Comparison of ENCODE assay signal across 8 mouse cellular contexts in genomic region chr2:181582358-181582757, GRCm38 (mm10). TPM values are rescaled to one million over a fixed set of nuclear protein-coding genes. Genes with fewer than 3 reads are reported as not detected.
DNase-seq lines count a peak whose midpoint lies in the region; ATAC-seq and TF ChIP-seq lines count a peak whose summit lies in the region.

No protein-coding gene starts in this region.

- no peak for DNase-seq in hindbrain, embryonic 10.5 days (ENCODE audit: low spot score)
- no peak for DNase-seq in hindbrain, embryonic 11.5 days (ENCODE audit: low spot score)
- no peak for DNase-seq in retina, embryonic 14.5 days (ENCODE audit: low spot score)
- DNase-seq in kidney, adult 11 months, result no peak
- DNase-seq in B cell, adult 2 months, result no peak

- 79% methylated on average over 2 of the region's 2 CpGs for WGBS in hindbrain, embryonic 10.5 days
- 85% methylated on average over 2 of the region's 2 CpGs for WGBS in hindbrain, embryonic 11.5 days
- WGBS in forebrain, embryonic 16.5 days, result 82% methylated on average over 2 of the region's 2 CpGs
- WGBS in liver, embryonic 15.5 days (ENCODE audit: insufficient replicate concordance), result 76% methylated on average over 2 of the region's 2 CpGs

- H3K4me3 ChIP-seq in hindbrain, embryonic 10.5 days, result peak overlapping the region; percentile 80
- no peak overlapping the region for H3K4me3 ChIP-seq in hindbrain, embryonic 11.5 days (ENCODE audit: low read depth, low read length)
- peak overlapping the region; percentile 54; the same call in 1 of the 2 replicates for H3K4me3 ChIP-seq in cortical plate, adult 2 months (ENCODE audit: insufficient read depth, low read length)
- H3K4me3 ChIP-seq in forebrain, embryonic 16.5 days (replicated peaks; ENCODE audit: low read length), result no peak overlapping the region; the same call in 1 of the 2 replicates
- H3K4me3 ChIP-seq in liver, embryonic 15.5 days (replicated peaks), result peak overlapping the region; percentile 77

- H3K27ac ChIP-seq in hindbrain, embryonic 10.5 days, result no peak overlapping the region
- no peak overlapping the region for H3K27ac ChIP-seq in hindbrain, embryonic 11.5 days (ENCODE audit: low read depth, low read length)
- no peak overlapping the region for H3K27ac ChIP-seq in cortical plate, adult 2 months (ENCODE audit: insufficient read depth, low read length)
- H3K27ac ChIP-seq in forebrain, embryonic 16.5 days (ENCODE audit: low read length), result no peak overlapping the region
- peak overlapping the region; percentile 94 for H3K27ac ChIP-seq in liver, embryonic 15.5 days (replicated peaks)

- no peaks in the 10 kb centered on the region for H3K27me3 ChIP-seq in hindbrain, embryonic 10.5 days (ENCODE audit: insufficient read depth, poor library complexity, severe bottlenecking)
- no peaks in the 10 kb centered on the region for H3K27me3 ChIP-seq in hindbrain, embryonic 11.5 days (ENCODE audit: control insufficient read depth, insufficient read depth, low read length)
- no peaks in the 10 kb centered on the region for H3K27me3 ChIP-seq in forebrain, embryonic 16.5 days (replicated peaks; ENCODE audit: control insufficient read depth, insufficient read depth, low read length)
- H3K27me3 ChIP-seq in liver, embryonic 15.5 days, result no peaks in the 10 kb centered on the region

- H3K4me1 ChIP-seq in hindbrain, embryonic 10.5 days (replicated peaks), result peaks cover 31% of the 10 kb centered on the region
- 0 out of 2 replicates have a peak, but pooled peaks cover 2% of the 10 kb centered on the region for H3K4me1 ChIP-seq in hindbrain, embryonic 11.5 days (replicated peaks; ENCODE audit: control insufficient read depth, insufficient read depth, low read length)
- peaks cover 7% of the 10 kb centered on the region; the same call in 1 of the 2 replicates for H3K4me1 ChIP-seq in cortical plate, adult 2 months (ENCODE audit: control insufficient read depth, insufficient read depth, low read length)
- peaks cover 16% of the 10 kb centered on the region for H3K4me1 ChIP-seq in forebrain, embryonic 16.5 days (replicated peaks; ENCODE audit: control insufficient read depth, insufficient read depth, low read length)
- peaks cover 51% of the 10 kb centered on the region for H3K4me1 ChIP-seq in liver, embryonic 15.5 days (replicated peaks)

- no peak for TF ChIP-seq POLR2A in cortical plate, adult 2 months (IDR thresholded peaks at IDR 0.05; ENCODE audit: extremely low read depth, insufficient read depth, low read length)

- H3K4me2 ChIP-seq in hindbrain, embryonic 11.5 days (replicated peaks; ENCODE audit: low read depth, low read length), result no peak overlapping the region
- H3K4me2 ChIP-seq in forebrain, embryonic 16.5 days (ENCODE audit: low read length), result peak overlapping the region; percentile 96; the same call in 1 of the 2 replicates
- peak overlapping the region; percentile 98 for H3K4me2 ChIP-seq in liver, embryonic 15.5 days

- no peaks in the 10 kb centered on the region for H3K9me3 ChIP-seq in hindbrain, embryonic 10.5 days
- no peaks in the 10 kb centered on the region for H3K9me3 ChIP-seq in hindbrain, embryonic 11.5 days (ENCODE audit: control insufficient read depth, low read length)
- no peaks in the 10 kb centered on the region for H3K9me3 ChIP-seq in forebrain, embryonic 16.5 days (ENCODE audit: control insufficient read depth, low read length)
- H3K9me3 ChIP-seq in liver, embryonic 15.5 days (replicated peaks), result no peaks in the 10 kb centered on the region

- no peak overlapping the region for H3K9ac ChIP-seq in hindbrain, embryonic 11.5 days (ENCODE audit: low read depth, low read length)
- no peak overlapping the region for H3K9ac ChIP-seq in forebrain, embryonic 16.5 days (replicated peaks; ENCODE audit: low read depth, low read length)
- H3K9ac ChIP-seq in liver, embryonic 15.5 days, result no peak overlapping the region

- no peak for ATAC-seq in hindbrain, embryonic 11.5 days (ENCODE audit: low FRiP score)
- ATAC-seq in forebrain, embryonic 16.5 days, result 0 out of 2 replicates have a peak, but pooled peaks have one; percentile 1
- no peak for ATAC-seq in liver, embryonic 15.5 days (ENCODE audit: insufficient read depth)

- no peak for TF ChIP-seq CTCF in cortical plate, adult 2 months (IDR thresholded peaks at IDR 0.05; ENCODE audit: extremely low read depth, insufficient read depth, low read length)

- peaks cover 39% of the 10 kb centered on the region for H3K36me3 ChIP-seq in hindbrain, embryonic 10.5 days
- peaks cover 12% of the 10 kb centered on the region for H3K36me3 ChIP-seq in hindbrain, embryonic 11.5 days (ENCODE audit: control insufficient read depth, insufficient read depth, low read length)
- peaks cover 25% of the 10 kb centered on the region for H3K36me3 ChIP-seq in forebrain, embryonic 16.5 days (ENCODE audit: control insufficient read depth, insufficient read depth)
- peaks cover 26% of the 10 kb centered on the region for H3K36me3 ChIP-seq in liver, embryonic 15.5 days (replicated peaks)

RNA-seq across cellular contexts. Expression of gene Uckl1, which starts 2.3 kb away (rescaled TPM):
- 52.9 and 56.8 TPM in 2 replicates for polyA plus RNA-seq in hindbrain, embryonic 10.5 days (2016; fragmentation: Nextera tagmentation; extraction: Ambion mirVana)
- polyA plus RNA-seq in hindbrain, embryonic 11.5 days (2014; fragmentation: Nextera tagmentation; extraction: Ambion mirVana), result 54.1 and 57.7 TPM in 2 replicates
- 120 and 138 TPM in 2 replicates for polyA plus RNA-seq in cortical plate, adult 2 months (2012; rRNA removed)
- polyA plus RNA-seq in forebrain, embryonic 16.5 days (2015; fragmentation: Nextera tagmentation; extraction: Ambion mirVana), result 58.5 and 69.8 TPM in 2 replicates
- 20.4 and 27.5 TPM in 2 replicates for polyA plus RNA-seq in liver, embryonic 15.5 days (2015; fragmentation: Nextera tagmentation; extraction: Ambion mirVana)

RNA-seq across cellular contexts. Expression of gene Prpf6, which starts 9.3 kb away (rescaled TPM):
- 65.0 and 77.1 TPM in 2 replicates for polyA plus RNA-seq in hindbrain, embryonic 10.5 days (2016; fragmentation: Nextera tagmentation; extraction: Ambion mirVana)
- polyA plus RNA-seq in hindbrain, embryonic 11.5 days (2014; fragmentation: Nextera tagmentation; extraction: Ambion mirVana), result 66.5 and 78.1 TPM in 2 replicates
- polyA plus RNA-seq in cortical plate, adult 2 months (2012; rRNA removed), result 34.7 and 35.6 TPM in 2 replicates
- 74.5 and 80.1 TPM in 2 replicates for polyA plus RNA-seq in forebrain, embryonic 16.5 days (2015; fragmentation: Nextera tagmentation; extraction: Ambion mirVana)
- 23.8 and 25.9 TPM in 2 replicates for polyA plus RNA-seq in liver, embryonic 15.5 days (2015; fragmentation: Nextera tagmentation; extraction: Ambion mirVana)

RNA-seq across cellular contexts. Expression of gene Zfp512b, which starts 10.2 kb away (rescaled TPM):
- polyA plus RNA-seq in hindbrain, embryonic 10.5 days (2016; fragmentation: Nextera tagmentation; extraction: Ambion mirVana), result 36.9 and 45.4 TPM in 2 replicates
- polyA plus RNA-seq in hindbrain, embryonic 11.5 days (2014; fragmentation: Nextera tagmentation; extraction: Ambion mirVana), result 25.4 and 30.8 TPM in 2 replicates
- polyA plus RNA-seq in cortical plate, adult 2 months (2012; rRNA removed), result 64.1 and 76.1 TPM in 2 replicates
- polyA plus RNA-seq in forebrain, embryonic 16.5 days (2015; fragmentation: Nextera tagmentation; extraction: Ambion mirVana), result 60.6 and 79.8 TPM in 2 replicates
- 9.3 and 9.6 TPM in 2 replicates for polyA plus RNA-seq in liver, embryonic 15.5 days (2015; fragmentation: Nextera tagmentation; extraction: Ambion mirVana)

RNA-seq across cellular contexts. Expression of gene Samd10, which starts 16.7 kb away (rescaled TPM):
- 36.1 and 72.6 TPM in 2 replicates for polyA plus RNA-seq in hindbrain, embryonic 10.5 days (2016; fragmentation: Nextera tagmentation; extraction: Ambion mirVana)
- 75.9 and 77.7 TPM in 2 replicates for polyA plus RNA-seq in hindbrain, embryonic 11.5 days (2014; fragmentation: Nextera tagmentation; extraction: Ambion mirVana)
- 38.6 and 40.9 TPM in 2 replicates for polyA plus RNA-seq in cortical plate, adult 2 months (2012; rRNA removed)
- 99.8 and 128 TPM in 2 replicates for polyA plus RNA-seq in forebrain, embryonic 16.5 days (2015; fragmentation: Nextera tagmentation; extraction: Ambion mirVana)
- polyA plus RNA-seq in liver, embryonic 15.5 days (2015; fragmentation: Nextera tagmentation; extraction: Ambion mirVana), result 2.2 and 2.6 TPM in 2 replicates

Comparison
In these comparisons a context has a peak if more than half of its experiments do, and no peak if none do; other contexts are left out.
1. H3K4me3 ChIP-seq: peak in hindbrain, embryonic 10.5 days (single experiment), cortical plate, adult 2 months (single experiment) and liver, embryonic 15.5 days (single experiment); none in hindbrain, embryonic 11.5 days (single experiment) and forebrain, embryonic 16.5 days (single experiment).